Mouse (Mus musculus) myocyte (in vitro differentiated cells): Measurements from ENCODE around the gene Ror2.

ENCODE experiments used
- CEBPB ChIP-seq: IDR thresholded peaks from 2 replicates; pipeline ENCODE4 v1.6.1; 2011; ENCODE audit warnings: mild to moderate bottlenecking, moderate library complexity; ENCODE audit not compliant: poor library complexity, insufficient read depth, severe bottlenecking
- E2F4 ChIP-seq: IDR thresholded peaks from one replicate; pipeline ENCODE4 v1.6.1; 2011; ENCODE audit warnings: mild to moderate bottlenecking, control low read depth, moderate library complexity; ENCODE audit not compliant: insufficient read depth
- MAX ChIP-seq: IDR thresholded peaks from one replicate; pipeline ENCODE4 v1.6.1; 2011; ENCODE audit warnings: low read depth, mild to moderate bottlenecking, control low read depth
- MYOD1 ChIP-seq, 3 experiments: IDR thresholded peaks; one replicate each; pipeline ENCODE4 v1.6.1; 2011; ENCODE audit warnings: control low read depth in 2 of 3, low read depth in 2 of 3, mild to moderate bottlenecking in 2 of 3, moderate library complexity in 1 of 3; ENCODE audit not compliant: insufficient read length in 2 of 3, control insufficient read depth in 1 of 3
- MYOG ChIP-seq, 3 experiments: IDR thresholded peaks; one replicate each; pipeline ENCODE4 v1.6.1; 2011; ENCODE audit warnings: control low read depth in 2 of 3, low read depth in 2 of 3, mild to moderate bottlenecking in 2 of 3; ENCODE audit not compliant: insufficient read length in 2 of 3, control insufficient read depth in 1 of 3, insufficient read depth in 1 of 3
- POLR2A ChIP-seq: IDR thresholded peaks from one replicate; pipeline ENCODE4 v1.6.1; 2011; ENCODE audit warnings: low read depth, mild to moderate bottlenecking, control low read depth, moderate library complexity; ENCODE audit not compliant: insufficient read length
- POLR2AphosphoS2 ChIP-seq: IDR thresholded peaks from one replicate; pipeline ENCODE4 v1.6.1; 2011; ENCODE audit warnings: low read depth, control low read depth; ENCODE audit not compliant: insufficient read length
- REST ChIP-seq: IDR thresholded peaks from one replicate; pipeline ENCODE4 v1.6.1; 2011; ENCODE audit warnings: mild to moderate bottlenecking, control low read depth, moderate library complexity; ENCODE audit not compliant: insufficient read depth, insufficient read length
- SRF ChIP-seq: IDR thresholded peaks from one replicate; pipeline ENCODE4 v1.6.1; 2011; ENCODE audit warnings: low read depth; ENCODE audit not compliant: control insufficient read depth, insufficient read length
- TCF12 ChIP-seq: IDR thresholded peaks from one replicate; pipeline ENCODE4 v1.6.1; 2011; ENCODE audit warnings: mild to moderate bottlenecking, control low read depth; ENCODE audit not compliant: poor library complexity, insufficient read depth, severe bottlenecking
- USF1 ChIP-seq: IDR thresholded peaks from one replicate; pipeline ENCODE4 v1.6.1; 2011; ENCODE audit warnings: low read depth, mild to moderate bottlenecking, control low read depth, moderate library complexity

DNA sequence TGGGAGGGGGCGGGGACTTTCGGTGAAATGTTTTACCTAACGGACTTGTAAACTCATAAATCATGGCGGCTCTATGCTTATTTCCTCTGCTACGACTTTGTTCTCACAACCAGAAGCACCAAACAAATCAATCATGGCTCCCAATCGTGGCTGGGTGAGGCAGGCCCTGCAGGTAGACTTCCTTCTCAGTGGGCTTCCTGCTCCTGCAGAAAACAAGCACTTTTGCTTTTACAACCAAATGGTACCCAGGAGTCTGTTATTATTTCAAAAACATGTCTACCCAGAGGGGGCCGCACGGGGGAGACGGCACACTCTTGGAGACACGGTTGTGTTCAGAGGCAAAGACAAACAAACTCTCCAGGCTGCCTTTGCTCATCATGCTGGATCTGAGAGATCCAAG is 122.3 kb downstream of the Ror2 start:
- TF ChIP-seq MYOD1 (IDR thresholded peaks at IDR 0.05; ENCODE audit: control insufficient read depth in 1 of 3, insufficient read length in 2 of 3, low read depth in 2 of 3) (no peak), POLR2A (no peak), POLR2AphosphoS2 (no peak), MAX (no peak), MYOG (IDR thresholded peaks at IDR 0.05; ENCODE audit: control insufficient read depth in 1 of 3, insufficient read depth in 1 of 3, insufficient read length in 2 of 3, low read depth in 2 of 3) (no peak), USF1 (no peak), REST (no peak), E2F4 (no peak), CEBPB (no peak), TCF12 (no peak), SRF (no peak)
